Mouse (Mus musculus): Measurements from ENCODE around the gene Rasal1. TPM values are rescaled to one million over a fixed set of nuclear protein-coding genes. Genes with fewer than 3 reads are reported as not detected.
A peak's percentile ranks its signal among the peaks of the same experiment; 100 is the strongest.

Gene Rasal1
- polyA plus RNA-seq, 1 experiment from 2014 or later: 0.34 TPM

GRCm38 (mm10) chr5:120673626-120674025 is 25.0 kb downstream of the Rasal1 start:
- no peak for ATAC-seq (replicated peaks; ENCODE audit: insufficient number of reproducible peaks, low FRiP score, low TSS enrichment, low read depth)
- Histone ChIP-seq H3K4me2 (ENCODE audit: low read depth, low read length) (no peak overlapping the region), H3K4me1 (ENCODE audit: control insufficient read depth, insufficient read depth, low read length) (no peaks in the 10 kb centered on the region; the same call in 1 of the 2 replicates), H3K36me3 (replicated peaks; ENCODE audit: control insufficient read depth, insufficient read depth, low read depth, low read length) (no peaks in the 10 kb centered on the region), H3K27ac (replicated peaks; ENCODE audit: low read depth, low read length) (no peak overlapping the region), H3K4me3 (ENCODE audit: low read depth, low read length) (no peak overlapping the region), H3K9ac (replicated peaks; ENCODE audit: low read length) (no peak overlapping the region), H3K9me3 (replicated peaks; ENCODE audit: control insufficient read depth, low read length) (no peaks in the 10 kb centered on the region), H3K27me3 (ENCODE audit: control insufficient read depth, insufficient read depth, low read length) (no peaks in the 10 kb centered on the region)
- peak; percentile 69 for DNase-seq (ENCODE audit: low spot score)
- 10% methylated on average over 12 of the region's 12 CpGs for WGBS

DNA sequence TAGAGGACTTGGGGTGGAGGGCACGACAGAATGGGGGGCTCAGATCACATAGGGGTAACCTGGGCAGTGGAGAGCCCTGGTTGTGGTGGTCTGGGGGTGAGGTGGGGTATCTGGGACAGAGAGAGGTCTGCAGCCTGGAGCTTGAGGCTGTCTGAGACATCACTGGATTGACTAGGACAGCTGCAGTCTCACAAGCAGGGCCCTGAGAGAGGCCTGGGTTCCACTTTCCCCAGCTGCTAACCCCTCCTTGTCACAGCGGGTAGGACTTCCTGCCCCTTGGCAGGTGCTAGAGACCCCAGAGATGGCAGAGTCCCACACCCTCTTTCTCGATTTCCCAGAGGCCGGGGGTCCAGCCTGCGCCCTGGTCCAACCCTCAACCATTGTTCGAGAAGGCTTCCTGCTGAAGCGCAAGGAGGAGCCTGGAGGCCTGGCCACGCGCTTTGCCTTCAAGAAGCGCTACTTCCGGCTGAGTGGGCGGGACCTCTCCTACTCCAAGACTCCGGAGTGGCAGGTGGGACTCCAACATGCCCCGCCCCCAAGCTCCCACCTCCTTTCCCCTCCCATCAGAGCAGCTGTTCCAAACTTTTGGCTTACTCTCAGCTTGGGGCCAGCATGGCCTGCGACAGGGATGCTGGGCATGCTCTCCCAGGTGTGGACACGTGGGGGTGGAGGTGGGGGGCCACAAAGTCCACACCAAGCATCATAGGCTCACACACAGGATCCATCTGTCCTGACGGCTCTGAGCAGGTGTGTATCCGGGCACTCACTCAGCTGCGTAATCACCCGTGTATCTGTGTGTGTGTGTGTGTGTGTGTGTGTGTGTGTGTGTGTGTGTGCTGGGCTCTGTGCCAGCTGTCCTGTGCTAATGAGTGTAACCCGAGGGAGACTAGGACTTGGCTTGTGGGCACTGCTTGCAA is 25.9 kb downstream of the Rasal1 start:
- WGBS: 37% methylated on average over 21 of the region's 21 CpGs
- H3K4me3 ChIP-seq (ENCODE audit: low read depth, low read length): no peak overlapping the region
- H3K36me3 ChIP-seq (replicated peaks; ENCODE audit: control insufficient read depth, insufficient read depth, low read depth, low read length): no peaks in the 10 kb centered on the region
- H3K4me2 ChIP-seq (ENCODE audit: low read depth, low read length): no peak overlapping the region
- H3K27me3 ChIP-seq (ENCODE audit: control insufficient read depth, insufficient read depth, low read length): no peaks in the 10 kb centered on the region
- H3K9me3 ChIP-seq (replicated peaks; ENCODE audit: control insufficient read depth, low read length): no peaks in the 10 kb centered on the region
- H3K9ac ChIP-seq (replicated peaks; ENCODE audit: low read length): no peak overlapping the region; the same call in 1 of the 2 replicates
- H3K4me1 ChIP-seq (ENCODE audit: control insufficient read depth, insufficient read depth, low read length): peaks cover under 1% of the 10 kb centered on the region
- DNase-seq (ENCODE audit: low spot score) (peak; percentile 54), ATAC-seq (replicated peaks; ENCODE audit: insufficient number of reproducible peaks, low FRiP score, low TSS enrichment, low read depth) (no peak)
- no peak overlapping the region for H3K27ac ChIP-seq (replicated peaks; ENCODE audit: low read depth, low read length)

- 36% methylated on average over 2 of the region's 2 CpGs for WGBS
- H3K4me3 ChIP-seq (ENCODE audit: low read depth, low read length): no peak overlapping the region
- H3K36me3 ChIP-seq (replicated peaks; ENCODE audit: control insufficient read depth, insufficient read depth, low read depth, low read length): no peaks in the 10 kb centered on the region
- H3K9me3 ChIP-seq (replicated peaks; ENCODE audit: control insufficient read depth, low read length): no peaks in the 10 kb centered on the region
- no peak overlapping the region for H3K9ac ChIP-seq (replicated peaks; ENCODE audit: low read length)
- no peak overlapping the region for H3K27ac ChIP-seq (replicated peaks; ENCODE audit: low read depth, low read length)
- H3K4me1 ChIP-seq (ENCODE audit: control insufficient read depth, insufficient read depth, low read length): peaks cover 2% of the 10 kb centered on the region
- DNase-seq (ENCODE audit: low spot score) (no peak), ATAC-seq (replicated peaks; ENCODE audit: insufficient number of reproducible peaks, low FRiP score, low TSS enrichment, low read depth) (no peak)
- H3K27me3 ChIP-seq (ENCODE audit: control insufficient read depth, insufficient read depth, low read length): peaks cover 6% of the 10 kb centered on the region
- no peak overlapping the region for H3K4me2 ChIP-seq (ENCODE audit: low read depth, low read length)
Measured at GRCm38 (mm10) chr5:120677516-120677915, 28.9 kb downstream of the Rasal1 start.

GRCm38 (mm10) chr5:120679676-120680555 is 31.3 kb downstream of the Rasal1 start:
- H3K27ac ChIP-seq (replicated peaks; ENCODE audit: low read depth, low read length): no peak overlapping the region
- peak overlapping the region; percentile 48 for H3K9ac ChIP-seq (replicated peaks; ENCODE audit: low read length)
- H3K27me3 ChIP-seq (ENCODE audit: control insufficient read depth, insufficient read depth, low read length): peaks cover 18% of the 10 kb centered on the region
- H3K4me2 ChIP-seq (ENCODE audit: low read depth, low read length): peak overlapping the region; percentile 64
- 2% methylated on average over 24 of the region's 24 CpGs for WGBS
- H3K36me3 ChIP-seq (replicated peaks; ENCODE audit: control insufficient read depth, insufficient read depth, low read depth, low read length): no peaks in the 10 kb centered on the region
- ATAC-seq (replicated peaks; ENCODE audit: insufficient number of reproducible peaks, low FRiP score, low TSS enrichment, low read depth): peak; percentile 80
- H3K4me1 ChIP-seq (ENCODE audit: control insufficient read depth, insufficient read depth, low read length): peaks cover 2% of the 10 kb centered on the region; the same call in 1 of the 2 replicates
- no peaks in the 10 kb centered on the region for H3K9me3 ChIP-seq (replicated peaks; ENCODE audit: control insufficient read depth, low read length)
- peak overlapping the region; percentile 31 for H3K4me3 ChIP-seq (ENCODE audit: low read depth, low read length)
- peak; percentile 97 for DNase-seq (ENCODE audit: low spot score)

DNA sequence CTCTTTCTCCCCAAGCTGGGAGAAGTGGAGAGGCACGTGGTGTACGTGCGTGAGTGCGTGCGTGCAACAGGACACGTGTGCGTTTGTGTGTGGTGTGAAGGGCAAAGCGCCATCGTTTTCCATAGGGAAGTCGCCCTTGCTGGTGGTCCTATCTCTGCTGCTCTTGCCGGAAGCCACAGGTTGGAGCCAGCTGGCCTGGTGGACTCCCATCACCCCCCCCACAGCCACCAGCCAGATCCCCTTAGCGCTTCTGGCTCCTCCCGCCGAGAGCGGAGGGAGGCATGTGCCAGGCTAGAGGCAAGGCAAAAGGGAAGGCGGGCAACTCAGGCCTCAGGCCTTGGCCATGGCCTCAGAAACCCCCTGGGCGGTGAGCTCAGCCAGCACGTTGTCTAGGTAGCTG is 32.3 kb downstream of the Rasal1 start:
- Histone ChIP-seq H3K27ac (replicated peaks; ENCODE audit: low read depth, low read length) (no peak overlapping the region), H3K4me1 (ENCODE audit: control insufficient read depth, insufficient read depth, low read length) (peaks cover 2% of the 10 kb centered on the region; the same call in 1 of the 2 replicates), H3K9ac (replicated peaks; ENCODE audit: low read length) (no peak overlapping the region), H3K27me3 (ENCODE audit: control insufficient read depth, insufficient read depth, low read length) (peaks cover 18% of the 10 kb centered on the region), H3K36me3 (replicated peaks; ENCODE audit: control insufficient read depth, insufficient read depth, low read depth, low read length) (no peaks in the 10 kb centered on the region), H3K9me3 (replicated peaks; ENCODE audit: control insufficient read depth, low read length) (no peaks in the 10 kb centered on the region), H3K4me2 (ENCODE audit: low read depth, low read length) (no peak overlapping the region), H3K4me3 (ENCODE audit: low read depth, low read length) (no peak overlapping the region)
- DNase-seq (ENCODE audit: low spot score) (no peak), ATAC-seq (replicated peaks; ENCODE audit: insufficient number of reproducible peaks, low FRiP score, low TSS enrichment, low read depth) (no peak)
- 90% methylated on average over 18 of the region's 18 CpGs for WGBS

- Histone ChIP-seq H3K36me3 (replicated peaks; ENCODE audit: control insufficient read depth, insufficient read depth, low read depth, low read length) (no peaks in the 10 kb centered on the region), H3K27me3 (ENCODE audit: control insufficient read depth, insufficient read depth, low read length) (peaks cover 18% of the 10 kb centered on the region), H3K4me2 (ENCODE audit: low read depth, low read length) (no peak overlapping the region; the same call in 1 of the 2 replicates), H3K9me3 (replicated peaks; ENCODE audit: control insufficient read depth, low read length) (no peaks in the 10 kb centered on the region), H3K4me1 (ENCODE audit: control insufficient read depth, insufficient read depth, low read length) (peaks cover 2% of the 10 kb centered on the region; the same call in 1 of the 2 replicates), H3K4me3 (ENCODE audit: low read depth, low read length) (no peak overlapping the region), H3K27ac (replicated peaks; ENCODE audit: low read depth, low read length) (no peak overlapping the region), H3K9ac (replicated peaks; ENCODE audit: low read length) (no peak overlapping the region)
- DNase-seq (ENCODE audit: low spot score): no peak
- no peak for ATAC-seq (replicated peaks; ENCODE audit: insufficient number of reproducible peaks, low FRiP score, low TSS enrichment, low read depth)
- 9% methylated on average over 24 of the region's 24 CpGs for WGBS
Measured at GRCm38 (mm10) chr5:120682982-120683771, 34.6 kb downstream of the Rasal1 start.

DNA sequence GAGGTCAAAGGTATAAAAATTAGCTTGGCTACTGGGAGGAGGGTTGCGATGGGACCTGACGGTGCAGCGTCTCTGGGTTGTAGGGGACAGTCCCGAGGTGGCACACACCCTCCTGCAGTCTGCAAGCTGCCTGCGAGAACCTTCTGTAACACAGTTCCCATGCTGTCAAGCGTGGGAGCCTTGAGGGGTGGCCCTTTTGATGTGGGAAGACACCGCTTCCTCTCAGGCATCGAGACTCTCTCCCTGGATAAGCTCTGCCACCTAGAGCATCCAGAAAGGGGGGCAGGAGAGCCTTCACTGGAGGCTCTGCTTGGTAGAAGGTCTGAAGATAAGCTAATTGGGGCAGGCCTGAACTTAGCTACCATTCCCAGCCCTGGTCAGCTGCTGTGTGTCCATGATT is 37.1 kb downstream of the Rasal1 start:
- Histone ChIP-seq H3K9me3 (replicated peaks; ENCODE audit: control insufficient read depth, low read length) (no peaks in the 10 kb centered on the region), H3K4me1 (ENCODE audit: control insufficient read depth, insufficient read depth, low read length) (no peaks in the 10 kb centered on the region), H3K9ac (replicated peaks; ENCODE audit: low read length) (no peak overlapping the region), H3K27ac (replicated peaks; ENCODE audit: low read depth, low read length) (no peak overlapping the region), H3K4me2 (ENCODE audit: low read depth, low read length) (no peak overlapping the region), H3K27me3 (ENCODE audit: control insufficient read depth, insufficient read depth, low read length) (peaks cover 18% of the 10 kb centered on the region), H3K4me3 (ENCODE audit: low read depth, low read length) (no peak overlapping the region), H3K36me3 (replicated peaks; ENCODE audit: control insufficient read depth, insufficient read depth, low read depth, low read length) (no peaks in the 10 kb centered on the region)
- ATAC-seq (replicated peaks; ENCODE audit: insufficient number of reproducible peaks, low FRiP score, low TSS enrichment, low read depth): no peak
- no peak for DNase-seq (ENCODE audit: low spot score)
- WGBS: 81% methylated on average over 8 of the region's 8 CpGs
